Mouse (Mus musculus) forebrain, embryonic 14.5 days (tissue): ENCODE results near the gene Slc17a9. TPM values are rescaled to one million over a fixed set of nuclear protein-coding genes. Genes with fewer than 3 reads are reported as not detected.
"Not testable (repeated sequence)": the region's sequence is repeated elsewhere in the genome, so short reads cannot be mapped to it uniquely, and the experiment has no call there.

Source experiments
- ATAC-seq: fragments of 200-750 bp; cut with Nextera tagmentation; 2 replicates; pipeline ENCODE4 v1.8.0; 2017; ENCODE audit warnings: mild to moderate bottlenecking, moderate library complexity
- DNase-seq: peaks from one replicate; pipeline ENCODE4 v3.0.0-alpha.2; 2015; ENCODE audit warnings: low spot score
- H3K27ac ChIP-seq: fragments of 300-500 bp; sonication (generic); 2 replicates; pipeline ENCODE4 v1.5.1; 2014; ENCODE audit warnings: low read depth, mild to moderate bottlenecking, control low read depth, low read length, moderate library complexity
- H3K27me3 ChIP-seq: fragments of 300-500 bp; sonication (generic); replicated peaks from 2 replicates; pipeline ENCODE4 v1.6.1; 2014; ENCODE audit warnings: low read length, control low read depth, mixed read lengths; ENCODE audit not compliant: control insufficient read depth, insufficient read depth
- H3K36me3 ChIP-seq: fragments of 300-500 bp; sonication (generic); 2 replicates; pipeline ENCODE4 v1.6.1; 2014; ENCODE audit warnings: low read length, control low read depth; ENCODE audit not compliant: control insufficient read depth, insufficient read depth
- H3K4me1 ChIP-seq: fragments of 300-500 bp; sonication (generic); 2 replicates; pipeline ENCODE4 v1.6.1; 2014; ENCODE audit warnings: antibody characterized with exemption, low read length, control low read depth; ENCODE audit not compliant: control insufficient read depth, insufficient read depth
- H3K4me2 ChIP-seq: fragments of 300-500 bp; sonication (generic); 2 replicates; pipeline ENCODE4 v1.6.1; 2014; ENCODE audit warnings: mild to moderate bottlenecking, control low read depth, low read length
- H3K4me3 ChIP-seq: fragments of 300-500 bp; sonication (generic); 2 replicates; pipeline ENCODE4 v1.5.1; 2014; ENCODE audit warnings: low read depth, low read length, control low read depth
- H3K9ac ChIP-seq: fragments of 300-500 bp; sonication (generic); 2 replicates; pipeline ENCODE4 v1.6.1; 2014; ENCODE audit warnings: mild to moderate bottlenecking, low read length, control low read depth, moderate library complexity
- H3K9me3 ChIP-seq: fragments of 300-500 bp; sonication (generic); replicated peaks from 2 replicates; pipeline ENCODE4 v1.6.1; 2016; ENCODE audit warnings: low read length, control low read depth, mixed read lengths; ENCODE audit not compliant: control insufficient read depth
- WGBS: fragments of 180-500 bp; shearing (Covaris S2); extraction: QIAGEN DNeasy Blood & Tissue Kit; methylation state at CpG from one replicate; pipeline ENCODE4 v1.1.7; 2014; 5-methylcytosine and 5-hydroxymethylcytosine counted together
- polyA plus RNA-seq: library from polyadenylated mRNA; unstranded; fragments of >200 nt; fragmentation: Nextera tagmentation; extraction: Ambion mirVana; gene quantifications from 2 replicates; pipeline ENCODE4 v1.2.1, GENCODE M21; 2014

Gene Slc17a9
- polyA plus RNA-seq, 1 experiment from 2014 or later: not detected

GRCm38 (mm10) chr2:180705975-180706374 lies 19.1 kb upstream of the Slc17a9 start:
- no peak for ATAC-seq
- WGBS: 93% methylated on average over 5 of the region's 5 CpGs
- H3K9me3 ChIP-seq: no peaks in the 10 kb centered on the region

GRCm38 (mm10) chr2:180709023-180709922 lies 15.8 kb upstream of the Slc17a9 start:
- ATAC-seq: peak; percentile 57
- no peaks in the 10 kb centered on the region for H3K27me3 ChIP-seq
- peaks cover 15% of the 10 kb centered on the region for H3K36me3 ChIP-seq
- peak overlapping the region; percentile 99 for H3K9ac ChIP-seq
- H3K4me2 ChIP-seq: peak overlapping the region; percentile 88
- WGBS: under 1% methylated on average over 39 of the region's 39 CpGs
- no peaks in the 10 kb centered on the region for H3K9me3 ChIP-seq
- peak overlapping the region; percentile 63 for H3K27ac ChIP-seq
- H3K4me1 ChIP-seq: peaks cover 16% of the 10 kb centered on the region
- DNase-seq: no peak
- H3K4me3 ChIP-seq: peak overlapping the region; percentile 99

More at GRCm38 (mm10) chr2:180705975-180706374, 19.1 kb upstream of the Slc17a9 start:
- DNase-seq: no peak
- Histone ChIP-seq H3K27ac (no peak overlapping the region), H3K4me2 (no peak overlapping the region), H3K36me3 (peaks cover 5% of the 10 kb centered on the region; the same call in 1 of the 2 replicates), H3K4me1 (peaks cover 14% of the 10 kb centered on the region), H3K9ac (no peak overlapping the region), H3K27me3 (no peaks in the 10 kb centered on the region), H3K4me3 (no peak overlapping the region)

- Histone ChIP-seq H3K9me3 (no peaks in the 10 kb centered on the region), H3K27ac (peak within 1 kb of the TSS; percentile 63), H3K4me1 (peaks cover 16% of the 10 kb centered on the region), H3K4me2 (peak within 1 kb of the TSS; percentile 88), H3K36me3 (peaks cover 21% of the 10 kb centered on the region), H3K4me3 (peak within 1 kb of the TSS; percentile 99), H3K9ac (peak within 1 kb of the TSS; percentile 99), H3K27me3 (no peaks in the 10 kb centered on the region)
- under 1% methylated on average over 42 of the region's 43 CpGs for WGBS
- DNase-seq (peak; percentile 99), ATAC-seq (peak; percentile 97)
Observed at GRCm38 (mm10) chr2:180709923-180710272, 15.2 kb upstream of the Slc17a9 start, which contains the start of the genes Dido1 and Gid8. Gene Dido1, minus strand, starts transcription at chr2:180709999. Gene Gid8, plus strand, starts transcription at chr2:180710117.

GRCm38 (mm10) chr2:180710276-180711155 lies 14.5 kb upstream of the Slc17a9 start:
- WGBS: 3% methylated on average over 62 of the region's 64 CpGs
- H3K27me3 ChIP-seq: no peaks in the 10 kb centered on the region
- ATAC-seq: no peak

GRCm38 (mm10) chr2:180711527-180711926 lies 13.5 kb upstream of the Slc17a9 start:
- H3K9ac ChIP-seq: peak overlapping the region; percentile 99
- no peak overlapping the region for H3K27ac ChIP-seq
- ATAC-seq (no peak), DNase-seq (no peak)
- WGBS: 66% methylated on average over 4 of the region's 4 CpGs
- no peaks in the 10 kb centered on the region for H3K27me3 ChIP-seq
- peak overlapping the region; percentile 77 for H3K4me2 ChIP-seq
- H3K4me1 ChIP-seq: peaks cover 16% of the 10 kb centered on the region
- H3K36me3 ChIP-seq: peaks cover 24% of the 10 kb centered on the region
- H3K4me3 ChIP-seq: no peak overlapping the region
- H3K9me3 ChIP-seq: no peaks in the 10 kb centered on the region

More at GRCm38 (mm10) chr2:180710276-180711155, 14.5 kb upstream of the Slc17a9 start:
- Histone ChIP-seq H3K9me3 (no peaks in the 10 kb centered on the region), H3K9ac (peak overlapping the region; percentile 99), H3K36me3 (peaks cover 20% of the 10 kb centered on the region), H3K27ac (peak overlapping the region; percentile 63), H3K4me1 (peaks cover 16% of the 10 kb centered on the region), H3K4me3 (peak overlapping the region; percentile 99), H3K4me2 (peak overlapping the region; percentile 77)
- no peak for DNase-seq

GRCm38 (mm10) chr2:180712037-180712689 lies 12.9 kb upstream of the Slc17a9 start:
- H3K36me3 ChIP-seq: peaks cover 28% of the 10 kb centered on the region
- no peak overlapping the region for H3K4me3 ChIP-seq
- no peaks in the 10 kb centered on the region for H3K9me3 ChIP-seq
- DNase-seq: no peak
- WGBS: 96% methylated on average over 5 of the region's 5 CpGs
- no peak overlapping the region for H3K4me2 ChIP-seq
- no peaks in the 10 kb centered on the region for H3K27me3 ChIP-seq
- H3K4me1 ChIP-seq: peaks cover 16% of the 10 kb centered on the region
- H3K27ac ChIP-seq: no peak overlapping the region
- H3K9ac ChIP-seq: no peak overlapping the region
- ATAC-seq: no peak

GRCm38 (mm10) chr2:180722748-180723147 lies 2.3 kb upstream of the Slc17a9 start:
- not testable (repeated sequence) for H3K4me3 ChIP-seq, H3K9ac ChIP-seq, ATAC-seq, H3K4me2 ChIP-seq, H3K27ac ChIP-seq, H3K9me3 ChIP-seq, DNase-seq, H3K27me3 ChIP-seq, H3K4me1 ChIP-seq
- peaks cover 65% of the 10 kb centered on the region for H3K36me3 ChIP-seq
- 93% methylated on average over 5 of the region's 5 CpGs for WGBS

- H3K4me2 ChIP-seq: no peak overlapping the region
- 72% methylated on average over 2 of the region's 2 CpGs for WGBS
- H3K27me3 ChIP-seq: no peaks in the 10 kb centered on the region
- no peak overlapping the region for H3K9ac ChIP-seq
- no peaks in the 10 kb centered on the region for H3K9me3 ChIP-seq
- ATAC-seq: no peak
- no peaks in the 10 kb centered on the region for H3K4me1 ChIP-seq
- H3K36me3 ChIP-seq: peaks cover 55% of the 10 kb centered on the region
- H3K4me3 ChIP-seq: no peak overlapping the region
- no peak for DNase-seq
- H3K27ac ChIP-seq: no peak overlapping the region
Observed at GRCm38 (mm10) chr2:180723865-180724264, 1.2 kb upstream of the Slc17a9 start.
